Mouse (Mus musculus): ENCODE results near the gene Tm4sf4. TPM values are rescaled to one million over a fixed set of nuclear protein-coding genes. Genes with fewer than 3 reads are reported as not detected.

The Tm4sf4 gene
- polyA plus RNA-seq, 1 experiment from 2014 or later: not detected

GRCm38 (mm10) chr3:57440956-57441355 lies 15.8 kb downstream of the Tm4sf4 start:
- H3K4me1 ChIP-seq: peaks cover 4% of the 10 kb centered on the region; the same call in 1 of the 2 replicates
- no peak overlapping the region for H3K4me3 ChIP-seq
- H3K27me3 ChIP-seq: no peaks in the 10 kb centered on the region
- H3K9ac ChIP-seq: no peak overlapping the region
- ATAC-seq (ENCODE audit: insufficient number of reproducible peaks, insufficient read depth, low FRiP score, low TSS enrichment, low read depth): no peak
- H3K9me3 ChIP-seq: no peaks in the 10 kb centered on the region
- no peak overlapping the region for H3K27ac ChIP-seq
- no peak overlapping the region for H3K4me2 ChIP-seq
- no peaks in the 10 kb centered on the region for H3K36me3 ChIP-seq
- WGBS: 37% methylated on average over 3 of the region's 3 CpGs

- no peaks in the 10 kb centered on the region for H3K27me3 ChIP-seq
- H3K4me1 ChIP-seq: peaks cover 5% of the 10 kb centered on the region; the same call in 1 of the 2 replicates
- H3K27ac ChIP-seq: no peak overlapping the region
- H3K4me3 ChIP-seq: no peak overlapping the region
- no peak overlapping the region for H3K4me2 ChIP-seq
- ATAC-seq (ENCODE audit: insufficient number of reproducible peaks, insufficient read depth, low FRiP score, low TSS enrichment, low read depth): no peak
- no peaks in the 10 kb centered on the region for H3K9me3 ChIP-seq
- no peak overlapping the region for H3K9ac ChIP-seq
- no peaks in the 10 kb centered on the region for H3K36me3 ChIP-seq
- WGBS: 46% methylated on average over 3 of the region's 3 CpGs
Measured at GRCm38 (mm10) chr3:57445706-57446105, 20.6 kb downstream of the Tm4sf4 start.

GRCm38 (mm10) chr3:57447889-57448288 lies 22.8 kb downstream of the Tm4sf4 start:
- ATAC-seq (ENCODE audit: insufficient number of reproducible peaks, insufficient read depth, low FRiP score, low TSS enrichment, low read depth): no peak
- 59% methylated on average over 1 of the region's 1 CpGs for WGBS

GRCm38 (mm10) chr3:57448445-57448844 lies 23.3 kb downstream of the Tm4sf4 start:
- Histone ChIP-seq H3K36me3 (no peaks in the 10 kb centered on the region), H3K4me3 (no peak overlapping the region), H3K4me2 (no peak overlapping the region), H3K4me1 (peaks cover 5% of the 10 kb centered on the region; the same call in 1 of the 2 replicates), H3K27me3 (no peaks in the 10 kb centered on the region), H3K9ac (no peak overlapping the region), H3K27ac (0 out of 2 replicates have a peak overlapping the region, but pooled peaks have one; percentile 19), H3K9me3 (no peaks in the 10 kb centered on the region)
- no peak for ATAC-seq (ENCODE audit: insufficient number of reproducible peaks, insufficient read depth, low FRiP score, low TSS enrichment, low read depth)
- 26% methylated on average over 5 of the region's 5 CpGs for WGBS

More at GRCm38 (mm10) chr3:57447889-57448288, 22.8 kb downstream of the Tm4sf4 start:
- Histone ChIP-seq H3K4me2 (no peak overlapping the region), H3K9ac (no peak overlapping the region), H3K36me3 (no peaks in the 10 kb centered on the region), H3K9me3 (no peaks in the 10 kb centered on the region), H3K4me1 (peaks cover 5% of the 10 kb centered on the region; the same call in 1 of the 2 replicates), H3K4me3 (no peak overlapping the region), H3K27me3 (no peaks in the 10 kb centered on the region), H3K27ac (no peak overlapping the region)

- Histone ChIP-seq H3K9me3 (no peaks in the 10 kb centered on the region), H3K4me2 (no peak overlapping the region), H3K27me3 (no peaks in the 10 kb centered on the region), H3K4me3 (no peak overlapping the region), H3K4me1 (peaks cover 6% of the 10 kb centered on the region; the same call in 1 of the 2 replicates), H3K36me3 (peaks cover 31% of the 10 kb centered on the region), H3K27ac (no peak overlapping the region), H3K9ac (no peak overlapping the region)
- ATAC-seq (ENCODE audit: insufficient number of reproducible peaks, insufficient read depth, low FRiP score, low TSS enrichment, low read depth): no peak
- WGBS: 31% methylated on average over 11 of the region's 11 CpGs
Measured at GRCm38 (mm10) chr3:57458652-57459051, 33.5 kb downstream of the Tm4sf4 start.

- H3K36me3 ChIP-seq: peaks cover 31% of the 10 kb centered on the region
- no peaks in the 10 kb centered on the region for H3K27me3 ChIP-seq
- peaks cover 6% of the 10 kb centered on the region; the same call in 1 of the 2 replicates for H3K4me1 ChIP-seq
- H3K27ac ChIP-seq: no peak overlapping the region
- WGBS: 90% methylated on average over 4 of the region's 4 CpGs
- ATAC-seq (ENCODE audit: insufficient number of reproducible peaks, insufficient read depth, low FRiP score, low TSS enrichment, low read depth): no peak
- H3K4me3 ChIP-seq: no peak overlapping the region
- no peaks in the 10 kb centered on the region for H3K9me3 ChIP-seq
- H3K9ac ChIP-seq: no peak overlapping the region
- H3K4me2 ChIP-seq: no peak overlapping the region
Measured at GRCm38 (mm10) chr3:57463302-57463701, 38.2 kb downstream of the Tm4sf4 start.

- Histone ChIP-seq H3K9ac (no peak overlapping the region), H3K9me3 (no peaks in the 10 kb centered on the region), H3K4me2 (no peak overlapping the region), H3K4me1 (peaks cover 14% of the 10 kb centered on the region), H3K27ac (no peak overlapping the region), H3K36me3 (peaks cover 15% of the 10 kb centered on the region; the same call in 1 of the 2 replicates), H3K27me3 (no peaks in the 10 kb centered on the region), H3K4me3 (no peak overlapping the region)
- ATAC-seq (ENCODE audit: insufficient number of reproducible peaks, insufficient read depth, low FRiP score, low TSS enrichment, low read depth): no peak
- 56% methylated on average over 3 of the region's 3 CpGs for WGBS
Measured at GRCm38 (mm10) chr3:57466289-57466688, 41.2 kb downstream of the Tm4sf4 start.

GRCm38 (mm10) chr3:57469325-57469724 lies 44.2 kb downstream of the Tm4sf4 start:
- 94% methylated on average over 3 of the region's 3 CpGs for WGBS
- H3K4me2 ChIP-seq: no peak overlapping the region

GRCm38 (mm10) chr3:57470326-57470725 lies 45.2 kb downstream of the Tm4sf4 start:
- no peaks in the 10 kb centered on the region for H3K9me3 ChIP-seq
- peak overlapping the region; percentile 83 for H3K27ac ChIP-seq
- no peak overlapping the region for H3K4me3 ChIP-seq
- WGBS: 18% methylated on average over 5 of the region's 5 CpGs
- no peak for ATAC-seq (ENCODE audit: insufficient number of reproducible peaks, insufficient read depth, low FRiP score, low TSS enrichment, low read depth)
- peaks cover 30% of the 10 kb centered on the region for H3K4me1 ChIP-seq
- no peaks in the 10 kb centered on the region for H3K27me3 ChIP-seq
- peak overlapping the region; percentile 55 for H3K4me2 ChIP-seq
- no peaks in the 10 kb centered on the region for H3K36me3 ChIP-seq
- H3K9ac ChIP-seq: peak overlapping the region; percentile 47; the same call in 1 of the 2 replicates

More at GRCm38 (mm10) chr3:57469325-57469724, 44.2 kb downstream of the Tm4sf4 start:
- no peaks in the 10 kb centered on the region for H3K9me3 ChIP-seq
- H3K4me3 ChIP-seq: no peak overlapping the region
- H3K27me3 ChIP-seq: no peaks in the 10 kb centered on the region
- H3K36me3 ChIP-seq: no peaks in the 10 kb centered on the region
- ATAC-seq (ENCODE audit: insufficient number of reproducible peaks, insufficient read depth, low FRiP score, low TSS enrichment, low read depth): no peak
- no peak overlapping the region for H3K27ac ChIP-seq
- H3K4me1 ChIP-seq: peaks cover 30% of the 10 kb centered on the region
- H3K9ac ChIP-seq: no peak overlapping the region

GRCm38 (mm10) chr3:57470981-57471601 lies 46.0 kb downstream of the Tm4sf4 start:
- Histone ChIP-seq H3K9me3 (no peaks in the 10 kb centered on the region), H3K36me3 (peaks cover 3% of the 10 kb centered on the region; the same call in 1 of the 2 replicates), H3K4me1 (peaks cover 30% of the 10 kb centered on the region), H3K4me2 (peak overlapping the region; percentile 55), H3K27me3 (no peaks in the 10 kb centered on the region), H3K4me3 (peak overlapping the region; percentile 28), H3K9ac (peak overlapping the region; percentile 47), H3K27ac (peak overlapping the region; percentile 83)
- ATAC-seq (ENCODE audit: insufficient number of reproducible peaks, insufficient read depth, low FRiP score, low TSS enrichment, low read depth): no peak; the same call in 1 of the 2 replicates
- WGBS: 2% methylated on average over 15 of the region's 15 CpGs

- Histone ChIP-seq H3K9me3 (no peaks in the 10 kb centered on the region), H3K27me3 (no peaks in the 10 kb centered on the region), H3K36me3 (peaks cover 13% of the 10 kb centered on the region), H3K9ac (no peak overlapping the region), H3K4me2 (no peak overlapping the region), H3K4me3 (no peak overlapping the region), H3K4me1 (peaks cover 30% of the 10 kb centered on the region), H3K27ac (no peak overlapping the region)
- ATAC-seq (ENCODE audit: insufficient number of reproducible peaks, insufficient read depth, low FRiP score, low TSS enrichment, low read depth): no peak
- 39% methylated on average over 4 of the region's 4 CpGs for WGBS
Measured at GRCm38 (mm10) chr3:57472407-57472806, 47.3 kb downstream of the Tm4sf4 start.

GRCm38 (mm10) chr3:57474421-57474820 lies 49.3 kb downstream of the Tm4sf4 start:
- Histone ChIP-seq H3K27me3 (no peaks in the 10 kb centered on the region), H3K4me2 (no peak overlapping the region), H3K4me3 (no peak overlapping the region), H3K36me3 (peaks cover 13% of the 10 kb centered on the region), H3K9me3 (no peaks in the 10 kb centered on the region), H3K4me1 (peaks cover 30% of the 10 kb centered on the region), H3K9ac (no peak overlapping the region), H3K27ac (no peak overlapping the region)
- WGBS: 93% methylated on average over 8 of the region's 8 CpGs
- no peak for ATAC-seq (ENCODE audit: insufficient number of reproducible peaks, insufficient read depth, low FRiP score, low TSS enrichment, low read depth)
